Mouse (Mus musculus) lung, postnatal 10 days (tissue): Measurements from ENCODE around the gene Casc1.
"Not testable (repeated sequence)": the region's sequence is repeated elsewhere in the genome, so short reads cannot be mapped to it uniquely, and the experiment has no call there.

ENCODE experiments used
- DNase-seq: peaks from one replicate; pipeline ENCODE4 v3.0.0; 2021

Gene Casc1

DNA sequence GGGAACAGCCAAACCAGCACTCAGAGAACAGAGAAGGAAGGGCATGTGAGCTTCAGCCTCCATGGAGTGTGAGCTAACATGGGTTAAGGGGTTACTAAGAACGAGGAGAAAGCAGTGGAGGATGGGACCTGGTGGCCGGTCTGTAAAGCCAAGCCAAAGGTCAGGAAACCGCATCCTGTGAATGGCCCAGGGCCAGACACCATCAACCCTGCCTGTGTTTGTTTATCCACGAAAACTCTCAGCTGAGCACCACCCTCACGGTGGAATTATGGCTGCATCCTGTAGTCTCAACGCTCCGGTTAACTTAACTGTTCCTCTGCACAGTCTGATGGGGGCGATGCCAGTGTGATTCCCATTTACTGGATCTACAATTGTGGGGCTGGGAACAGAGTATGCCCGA, 75.0 kb downstream of the Casc1 start:
- DNase-seq, result peak; percentile 49

DNA sequence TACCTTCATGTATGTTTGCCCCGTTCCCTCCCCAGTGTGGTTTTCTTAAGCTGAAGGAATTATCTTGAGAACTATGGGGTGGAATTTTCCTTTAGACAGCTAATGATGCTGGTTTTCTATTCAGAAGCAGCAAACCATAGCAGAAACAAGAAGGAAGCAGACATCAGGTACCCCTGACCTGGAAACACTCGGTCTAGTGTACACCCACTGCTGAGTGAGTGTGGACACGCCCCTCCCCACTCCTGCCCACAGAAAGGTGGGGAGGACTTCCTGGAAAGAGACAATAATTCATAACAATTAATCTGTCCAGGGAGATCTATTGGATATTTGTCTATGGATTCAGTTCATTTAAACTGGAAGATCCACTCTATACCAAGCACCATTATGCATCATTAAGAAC, 75.5 kb downstream of the Casc1 start:
- DNase-seq, result no peak

DNA sequence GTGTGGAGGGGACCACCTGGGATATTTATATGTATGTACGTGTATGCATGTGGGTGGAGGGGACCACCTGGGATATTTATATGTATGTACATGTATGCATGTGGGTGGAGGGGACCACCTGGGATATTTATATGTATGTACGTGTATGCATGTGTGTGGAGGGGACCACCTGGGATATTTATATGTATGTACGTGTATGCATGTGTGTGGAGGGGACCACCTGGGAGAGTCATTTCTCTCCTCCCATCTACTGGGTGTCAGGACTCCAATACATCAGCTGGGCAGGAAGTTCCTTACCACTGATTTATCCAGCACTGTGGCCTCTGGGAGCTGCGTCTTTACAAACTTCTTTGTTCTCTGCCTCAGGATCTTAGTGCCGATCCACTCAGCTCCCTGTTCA, 77.8 kb downstream of the Casc1 start:
- DNase-seq, result not testable (repeated sequence)

DNA sequence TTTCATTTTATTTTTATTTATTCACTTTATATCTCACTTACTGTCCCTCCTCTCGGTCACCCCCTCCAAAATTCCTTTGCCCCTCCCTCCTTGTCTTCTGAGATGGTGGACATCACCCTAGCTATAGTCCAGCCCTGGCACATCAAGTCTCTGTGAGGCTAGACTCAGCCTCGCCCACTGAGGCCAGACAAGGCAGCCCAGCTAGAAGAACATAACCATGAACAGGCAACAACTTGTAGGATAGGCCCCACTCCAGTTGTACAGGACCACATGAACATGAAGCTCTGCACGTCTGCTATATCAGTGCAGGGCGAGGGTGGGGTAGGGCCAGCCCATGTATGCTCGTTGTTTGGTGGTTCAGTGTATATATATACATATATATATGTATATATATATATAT, 78.8 kb downstream of the Casc1 start:
- DNase-seq, result no peak

DNA sequence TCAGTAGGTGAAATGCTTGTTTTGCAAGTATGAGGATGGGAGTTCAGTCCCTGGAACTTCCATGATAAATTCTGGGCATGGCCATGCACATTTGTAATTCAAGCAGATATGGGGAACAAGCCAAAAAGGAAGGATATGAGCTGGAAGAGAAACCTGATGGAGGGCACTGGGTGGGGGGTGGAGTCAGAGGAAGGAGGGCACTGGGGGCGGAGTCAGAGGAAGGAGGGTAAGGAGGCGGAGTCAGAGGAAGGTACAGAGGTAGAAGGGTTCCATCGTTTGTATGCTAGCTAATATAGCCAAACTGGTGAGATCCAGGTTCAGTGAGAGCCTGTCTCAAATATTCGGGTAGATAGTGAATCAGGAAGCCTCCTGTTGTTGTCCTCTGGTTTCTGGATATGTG, 81.2 kb downstream of the Casc1 start:
- DNase-seq, result no peak

DNA sequence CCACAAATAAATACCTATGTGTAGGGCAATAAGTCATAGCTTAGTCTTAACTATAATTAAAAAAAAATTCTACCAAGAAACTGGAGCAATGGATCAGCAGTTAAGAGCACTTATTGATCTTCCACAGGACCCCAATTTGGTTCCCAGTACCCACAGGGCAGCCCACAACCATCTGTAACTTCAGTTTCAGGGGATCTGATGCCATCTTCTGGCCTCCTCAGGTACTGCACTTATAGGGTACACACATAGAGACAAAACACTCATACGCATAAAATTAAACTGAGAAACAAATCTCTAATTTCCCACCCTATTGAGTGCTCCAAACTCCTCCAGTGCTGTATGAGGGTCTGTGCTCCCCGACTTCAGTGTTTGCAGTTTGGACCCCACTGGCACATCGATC, 83.2 kb downstream of the Casc1 start:
- DNase-seq, result no peak

DNA sequence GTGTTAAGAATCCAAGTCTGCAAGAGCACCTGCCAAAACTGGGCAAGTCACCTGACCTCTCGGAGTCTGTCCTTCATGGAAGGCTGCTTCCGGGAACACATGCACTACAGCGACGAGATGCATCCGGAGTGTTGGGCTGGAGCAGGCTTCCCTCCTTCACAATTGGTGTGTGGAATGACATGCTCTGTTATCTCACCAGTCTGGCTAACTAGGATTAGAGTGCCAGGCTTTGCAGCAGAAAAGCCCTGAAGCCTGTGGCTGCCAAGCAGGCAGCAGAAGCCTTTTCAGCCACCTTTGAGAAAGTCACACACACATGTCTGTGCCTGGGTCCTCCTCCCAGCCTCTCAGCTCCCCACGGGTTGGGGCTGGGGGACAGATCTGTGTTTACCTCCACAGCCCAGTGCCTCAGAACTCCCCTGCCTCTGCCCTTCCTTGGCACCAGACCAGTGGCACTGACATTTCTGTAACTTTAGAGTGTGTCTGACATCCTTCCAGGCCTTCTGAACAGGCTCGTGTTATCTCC, 85.2 kb downstream of the Casc1 start:
- no peak for DNase-seq
